ENCODE assay signal across 9 mouse cellular contexts in the genomic region with DNA sequence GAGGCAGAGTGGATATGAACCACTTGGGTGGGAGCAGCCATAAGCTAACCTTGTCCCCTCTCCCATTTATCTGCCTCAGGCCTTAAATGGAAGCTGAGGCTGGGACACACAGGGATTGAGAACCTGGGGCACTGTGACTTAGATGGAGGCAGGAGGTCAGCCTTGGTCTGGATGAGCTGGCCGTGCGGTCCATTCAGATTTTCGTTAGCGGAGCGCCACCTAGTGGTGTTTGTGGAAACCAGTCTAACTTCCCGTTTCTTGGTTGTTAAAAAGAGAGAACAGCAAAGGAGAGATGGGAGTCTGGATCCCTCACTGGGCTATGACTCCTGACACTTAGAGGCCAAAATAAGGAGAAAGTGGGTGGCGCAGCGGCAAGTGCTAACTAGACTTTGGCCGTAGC. TPM values are rescaled to one million over a fixed set of nuclear protein-coding genes. Genes with fewer than 3 reads are reported as not detected.
DNase-seq lines count a peak whose midpoint lies in the region; ATAC-seq and TF ChIP-seq lines count a peak whose summit lies in the region.
"Had no signal": no experiment of that assay in that cellular context is flagged by ENCODE, and none has a peak within 500 bp of the region (broad histone marks: within the 10 kb centered on the region; RNA-seq: fewer than 3 reads in every experiment).

No protein-coding gene starts in this region.

- no peaks in the 10 kb centered on the region for H3K27me3 ChIP-seq in G1E (ENCODE audit: insufficient read depth, low read length)

- H3K36me3 ChIP-seq in G1E (replicated peaks) = no peaks in the 10 kb centered on the region
- H3K36me3 ChIP-seq: hindbrain, embryonic 15.5 days had no signal

- no peak overlapping the region for H3K4me3 ChIP-seq in G1E (ENCODE audit: low read depth, low read length)
- H3K4me3 ChIP-seq: hindbrain, embryonic 15.5 days had no signal

- H3K4me1 ChIP-seq in G1E (ENCODE audit: insufficient read depth, low read depth, low read length) = no peaks in the 10 kb centered on the region
- H3K4me1 ChIP-seq: hindbrain, embryonic 15.5 days had no signal

- no peaks in the 10 kb centered on the region for H3K9me3 ChIP-seq in G1E (replicated peaks)
- H3K9me3 ChIP-seq: hindbrain, embryonic 15.5 days had no signal

- TF ChIP-seq CTCF in G1E (IDR thresholded peaks at IDR 0.05; ENCODE audit: low read depth, low read length) = peak; percentile 42

- no peak for ATAC-seq in G1E (ENCODE audit: extremely low read depth, insufficient number of reproducible peaks, low FRiP score, poor library complexity, severe bottlenecking)

- DNase-seq in 3134 (ENCODE audit: extremely low read depth, insufficient read length, low spot score) (peak; percentile 45), G1E (ENCODE audit: low spot score) (peak; percentile 15)
- peak; percentile 71 to 79 for DNase-seq in cerebellum, adult 18-20 months
- peak; percentile 20 to 40 for DNase-seq in gastrocnemius, adult 8-10 months (ENCODE audit: low spot score in 2 of 2)
- DNase-seq in kidney, postnatal 36 days = peak; percentile 59 to 87
- peak; percentile 66 to 71 for DNase-seq in lung, adult 18-20 months
- DNase-seq in retina, postnatal 1 day = peak; percentile 87
- DNase-seq in thymus, postnatal 4 days = peak; percentile 82

RNA-seq across cellular contexts. Expression of a gene that starts 28.4 kb away (rescaled TPM):
- not detected in 2 replicates for total RNA-seq in G1E (2014; fragmentation: Nextera tagmentation)
- total RNA-seq in G1E (2017) = not detected in 2 replicates
- not detected in 2 replicates for polyA plus RNA-seq in G1E (2012)
- 1 to 10 TPM in 3 of 4 experiments, under 1 TPM in 1; 0.90 to 2.0 (median 1.4) TPM for total RNA-seq in gastrocnemius, adult 8-10 months (2022)
- polyA plus RNA-seq: hindbrain, embryonic 15.5 days had no signal

Comparison
In these comparisons a context has a peak if more than half of its experiments do, and no peak if none do; other contexts are left out.
1. DNase-seq: peak in every context shown above with its lines; median percentile 87 in retina, postnatal 1 day; 82 in thymus, postnatal 4 days; 75 in cerebellum, adult 18-20 months; 73 in kidney, postnatal 36 days; 68 in lung, adult 18-20 months; 45 in 3134; 30 in gastrocnemius, adult 8-10 months; 15 in G1E.